Mouse (Mus musculus) liver, embryonic 12.5 days (tissue): Measurements from ENCODE around the gene Tceanc2. TPM values are rescaled to one million over a fixed set of nuclear protein-coding genes. Genes with fewer than 3 reads are reported as not detected.

Source experiments
- ATAC-seq: fragments of 200-750 bp; cut with Nextera tagmentation; 2 replicates; pipeline ENCODE4 v1.8.0; 2017; ENCODE audit warnings: moderate number of reproducible peaks, mild to moderate bottlenecking, moderate library complexity
- H3K27ac ChIP-seq: fragments of 300-500 bp; sonication (generic); 2 replicates; pipeline ENCODE4 v1.5.1; 2016; ENCODE audit warnings: mild to moderate bottlenecking
- H3K27me3 ChIP-seq: fragments of 300-500 bp; sonication (generic); replicated peaks from 2 replicates; pipeline ENCODE4 v1.6.1; 2016; ENCODE audit warnings: mild to moderate bottlenecking, moderate library complexity
- H3K36me3 ChIP-seq: fragments of 300-500 bp; sonication (generic); 2 replicates; pipeline ENCODE4 v1.6.1; 2016; ENCODE audit warnings: mild to moderate bottlenecking, moderate library complexity
- H3K4me1 ChIP-seq: fragments of 300-500 bp; sonication (generic); 2 replicates; pipeline ENCODE4 v1.6.1; 2016
- H3K4me2 ChIP-seq: fragments of 300-500 bp; sonication (generic); 2 replicates; pipeline ENCODE4 v1.6.1; 2016; ENCODE audit warnings: mild to moderate bottlenecking, moderate library complexity
- H3K4me3 ChIP-seq: fragments of 300-500 bp; sonication (generic); 2 replicates; pipeline ENCODE4 v1.5.1; 2016; ENCODE audit warnings: mild to moderate bottlenecking, moderate library complexity
- H3K9ac ChIP-seq: fragments of 300-500 bp; sonication (generic); 2 replicates; pipeline ENCODE4 v1.6.1; 2016; ENCODE audit warnings: mild to moderate bottlenecking, moderate library complexity
- H3K9me3 ChIP-seq: fragments of 300-500 bp; sonication (generic); replicated peaks from 2 replicates; pipeline ENCODE4 v1.6.1; 2016; ENCODE audit warnings: mild to moderate bottlenecking, moderate library complexity
- WGBS: fragments of 180-500 bp; shearing (Covaris S2); methylation state at CpG from one replicate; pipeline ENCODE4 v1.1.7; 2016; ENCODE audit not compliant: insufficient replicate concordance; 5-methylcytosine and 5-hydroxymethylcytosine counted together
- polyA plus RNA-seq: library from polyadenylated mRNA; unstranded; fragments of >200 nt; fragmentation: Nextera tagmentation; extraction: Ambion mirVana; gene quantifications from 2 replicates; pipeline ENCODE4 v1.2.1, GENCODE M21; 2016

Gene Tceanc2
- polyA plus RNA-seq, 1 experiment from 2014 or later = 11.8 TPM

DNA sequence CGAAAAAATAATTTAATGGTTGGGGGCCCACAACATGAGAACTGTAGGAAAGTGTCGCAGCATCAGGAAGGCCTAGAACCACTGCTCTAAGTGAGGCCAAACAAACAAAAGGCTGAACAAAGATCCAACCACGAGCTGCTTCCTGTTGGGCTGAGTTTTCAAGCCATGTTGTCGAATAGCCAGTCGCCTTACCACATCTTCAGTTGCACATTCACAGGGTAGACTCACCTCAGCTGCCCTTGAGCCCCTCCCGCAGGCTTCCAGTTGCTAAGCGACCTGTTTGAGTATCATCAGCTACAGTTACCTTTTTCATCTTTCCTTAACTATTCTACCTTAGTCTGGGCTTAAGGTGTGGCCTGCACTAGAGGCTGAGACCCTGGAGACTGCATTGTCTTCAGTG lies 24.1 kb upstream of the Tceanc2 start:
- H3K4me3 ChIP-seq = no peak overlapping the region
- no peak overlapping the region for H3K27ac ChIP-seq
- no peaks in the 10 kb centered on the region for H3K9me3 ChIP-seq
- no peak overlapping the region for H3K4me2 ChIP-seq
- no peaks in the 10 kb centered on the region for H3K27me3 ChIP-seq
- H3K36me3 ChIP-seq = peaks cover 97% of the 10 kb centered on the region
- 0 out of 2 replicates have a peak, but pooled peaks cover 5% of the 10 kb centered on the region for H3K4me1 ChIP-seq
- WGBS = 70% methylated on average over 7 of the region's 7 CpGs
- no peak overlapping the region for H3K9ac ChIP-seq
- no peak for ATAC-seq

DNA sequence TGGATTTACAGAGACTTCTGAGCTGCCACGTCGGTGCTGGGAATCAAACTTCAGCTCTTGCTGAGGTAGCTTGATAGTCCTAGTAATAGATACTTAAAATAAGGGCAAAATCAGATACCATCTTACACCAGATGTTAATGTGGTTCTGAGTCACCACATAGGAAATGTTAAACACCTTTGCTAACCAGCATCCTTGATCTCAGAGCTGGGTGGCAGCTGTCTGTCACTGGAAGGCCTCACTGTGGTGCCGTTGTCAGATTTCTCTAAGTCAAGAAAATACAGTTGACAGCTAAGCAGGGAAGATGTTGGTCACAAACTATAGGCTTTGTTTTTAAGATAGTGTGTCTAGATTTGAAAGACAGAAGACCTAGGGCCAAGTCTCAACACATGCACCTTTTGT lies 22.9 kb upstream of the Tceanc2 start:
- Histone ChIP-seq H3K27ac (no peak overlapping the region), H3K27me3 (no peaks in the 10 kb centered on the region), H3K4me3 (no peak overlapping the region), H3K4me2 (no peak overlapping the region), H3K36me3 (peaks cover 98% of the 10 kb centered on the region), H3K4me1 (0 out of 2 replicates have a peak, but pooled peaks cover 5% of the 10 kb centered on the region), H3K9me3 (no peaks in the 10 kb centered on the region), H3K9ac (no peak overlapping the region)
- 80% methylated on average over 3 of the region's 3 CpGs for WGBS
- no peak for ATAC-seq

DNA sequence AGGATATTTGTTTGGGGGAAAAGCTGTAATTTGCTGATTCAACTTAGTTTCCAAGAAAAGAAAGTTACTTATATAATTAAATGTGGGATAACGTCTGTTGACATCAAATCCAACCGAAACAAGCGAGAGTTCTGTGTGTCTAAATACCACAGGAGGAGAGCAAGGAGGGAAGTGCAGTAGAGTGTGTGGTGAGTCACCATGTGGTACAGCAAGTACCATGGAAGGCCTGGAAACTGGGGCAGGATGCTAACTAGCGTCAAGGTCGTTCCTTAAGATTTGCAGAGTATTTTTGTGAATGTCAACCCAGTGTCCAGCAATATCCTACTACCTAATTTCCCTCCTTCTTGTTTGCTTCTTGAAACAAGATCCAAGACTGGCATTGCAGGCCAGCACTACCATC lies 19.2 kb upstream of the Tceanc2 start:
- WGBS = 86% methylated on average over 5 of the region's 5 CpGs
- Histone ChIP-seq H3K4me3 (no peak overlapping the region), H3K4me1 (0 out of 2 replicates have a peak, but pooled peaks cover under 1% of the 10 kb centered on the region), H3K27me3 (no peaks in the 10 kb centered on the region), H3K4me2 (no peak overlapping the region), H3K9ac (no peak overlapping the region), H3K9me3 (no peaks in the 10 kb centered on the region), H3K36me3 (peaks cover 96% of the 10 kb centered on the region), H3K27ac (no peak overlapping the region)
- no peak for ATAC-seq

GRCm38 (mm10) chr4:107196454-107196853 lies 17.5 kb upstream of the Tceanc2 start:
- Histone ChIP-seq H3K4me2 (no peak overlapping the region), H3K4me1 (no peaks in the 10 kb centered on the region), H3K36me3 (peaks cover 94% of the 10 kb centered on the region), H3K27me3 (no peaks in the 10 kb centered on the region), H3K27ac (no peak overlapping the region), H3K9me3 (no peaks in the 10 kb centered on the region), H3K4me3 (no peak overlapping the region), H3K9ac (no peak overlapping the region)
- no peak for ATAC-seq
- 88% methylated on average over 2 of the region's 2 CpGs for WGBS

DNA sequence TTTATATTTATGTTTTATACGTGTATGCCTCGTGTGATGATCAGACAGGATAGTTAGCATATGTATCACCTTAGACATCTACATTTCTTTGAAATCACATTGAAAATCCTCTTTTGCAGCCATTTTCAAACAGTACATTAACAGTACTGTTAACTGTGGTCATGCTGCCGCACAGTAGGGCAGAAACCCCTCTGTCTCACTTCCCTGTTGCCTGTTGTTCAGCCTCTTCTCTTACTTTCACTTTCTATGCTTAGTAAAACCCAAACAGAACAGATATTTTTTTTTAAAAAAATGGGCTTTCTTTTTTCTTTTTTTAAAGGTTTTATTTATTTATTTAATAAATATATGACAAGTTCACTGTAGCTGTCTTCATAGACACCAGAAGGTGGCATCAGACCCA lies 14.9 kb upstream of the Tceanc2 start:
- Histone ChIP-seq H3K4me1 (no peaks in the 10 kb centered on the region), H3K4me2 (no peak overlapping the region), H3K9me3 (no peaks in the 10 kb centered on the region), H3K27me3 (no peaks in the 10 kb centered on the region), H3K4me3 (no peak overlapping the region), H3K36me3 (peaks cover 90% of the 10 kb centered on the region), H3K27ac (no peak overlapping the region), H3K9ac (no peak overlapping the region)
- no peak for ATAC-seq
- 86% methylated on average over 3 of the region's 3 CpGs for whole genome bisulfite sequencing

- H3K27me3 ChIP-seq = no peaks in the 10 kb centered on the region
- WGBS = 86% methylated on average over 3 of the region's 3 CpGs
- H3K4me3 ChIP-seq = no peak overlapping the region
- H3K4me2 ChIP-seq = no peak overlapping the region
- no peak for ATAC-seq
- H3K4me1 ChIP-seq = peaks cover 32% of the 10 kb centered on the region
- H3K36me3 ChIP-seq = peaks cover 51% of the 10 kb centered on the region
- no peak overlapping the region for H3K9ac ChIP-seq
- no peaks in the 10 kb centered on the region for H3K9me3 ChIP-seq
- H3K27ac ChIP-seq = no peak overlapping the region
These were observed 6.8 kb upstream of the Tceanc2 start for GRCm38 (mm10) chr4:107185703-107186102.

DNA sequence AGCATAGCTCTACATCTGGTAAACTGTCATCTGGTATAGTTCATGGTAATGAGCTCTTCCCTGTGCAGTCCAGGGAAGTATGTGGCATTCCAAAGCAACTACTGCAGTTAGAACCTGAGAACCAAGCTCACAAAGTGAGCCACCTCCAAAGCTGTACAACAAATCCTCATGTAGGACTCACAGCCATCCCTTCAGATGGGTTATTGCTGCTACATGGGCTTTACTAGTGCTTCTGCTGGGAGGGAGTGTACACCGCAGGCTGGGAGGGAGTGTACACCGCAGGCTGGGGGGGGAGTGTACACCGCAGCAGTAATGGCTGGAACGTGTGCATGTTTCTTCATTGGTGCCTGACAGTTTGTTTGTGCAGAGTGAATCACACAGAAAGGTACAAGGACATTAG lies 4.3 kb upstream of the Tceanc2 start:
- no peaks in the 10 kb centered on the region for H3K9me3 ChIP-seq
- WGBS = 65% methylated on average over 4 of the region's 4 CpGs
- no peaks in the 10 kb centered on the region for H3K27me3 ChIP-seq
- H3K4me2 ChIP-seq = peak overlapping the region; percentile 28
- peaks cover 29% of the 10 kb centered on the region for H3K36me3 ChIP-seq
- peak overlapping the region; percentile 17; the same call in 1 of the 2 replicates for H3K9ac ChIP-seq
- no peak for ATAC-seq
- H3K4me3 ChIP-seq = no peak overlapping the region
- peak overlapping the region; percentile 78 for H3K27ac ChIP-seq
- peaks cover 43% of the 10 kb centered on the region for H3K4me1 ChIP-seq

DNA sequence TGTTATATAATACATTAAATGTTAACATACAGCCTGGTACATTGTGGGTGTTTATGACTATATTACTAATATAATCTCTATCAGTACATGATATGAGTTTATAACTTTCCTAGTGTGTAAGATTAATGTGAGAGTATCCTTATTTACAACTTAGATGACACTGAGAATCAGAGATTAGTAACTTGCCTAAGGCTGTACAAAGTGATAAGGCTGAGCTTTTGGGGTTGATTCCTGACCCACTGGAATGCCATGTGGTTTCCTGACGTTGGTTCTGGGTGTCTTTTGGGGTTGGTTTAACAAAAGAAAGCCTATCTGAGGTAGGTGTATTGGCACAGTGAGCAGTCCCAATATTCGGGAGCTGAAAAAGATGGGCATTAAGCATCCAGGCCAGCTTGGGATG lies 3.9 kb upstream of the Tceanc2 start:
- Histone ChIP-seq H3K27ac (peak overlapping the region; percentile 78), H3K36me3 (peaks cover 25% of the 10 kb centered on the region), H3K9me3 (no peaks in the 10 kb centered on the region), H3K4me3 (no peak overlapping the region), H3K27me3 (no peaks in the 10 kb centered on the region), H3K4me1 (peaks cover 43% of the 10 kb centered on the region), H3K4me2 (peak overlapping the region; percentile 28), H3K9ac (no peak overlapping the region; the same call in 1 of the 2 replicates)
- no peak for ATAC-seq
- 30% methylated on average over 2 of the region's 2 CpGs for WGBS

DNA sequence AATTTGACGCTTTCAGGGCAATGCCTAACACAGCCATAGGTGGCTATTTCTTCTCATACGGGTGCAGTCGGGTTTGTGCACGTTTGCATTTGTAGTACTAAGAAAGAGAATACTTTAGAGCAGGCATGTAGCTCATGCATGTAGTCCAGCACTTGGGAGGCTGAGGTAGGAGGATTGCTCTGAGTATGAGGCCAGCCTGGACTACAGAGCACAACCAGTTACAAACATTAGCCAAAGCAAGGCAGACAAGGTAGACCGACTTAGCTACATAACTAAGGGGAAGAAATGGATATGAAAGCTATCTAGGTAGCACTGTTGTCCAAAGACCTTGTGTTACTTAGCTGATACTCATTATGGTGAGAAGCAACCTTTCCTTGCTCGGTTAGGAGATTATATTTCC lies 3.0 kb upstream of the Tceanc2 start:
- no peaks in the 10 kb centered on the region for H3K9me3 ChIP-seq
- peak overlapping the region; percentile 45; the same call in 1 of the 2 replicates for H3K27ac ChIP-seq
- peak overlapping the region; percentile 18; the same call in 1 of the 2 replicates for H3K9ac ChIP-seq
- no peak for ATAC-seq
- H3K36me3 ChIP-seq = peaks cover 18% of the 10 kb centered on the region
- H3K4me3 ChIP-seq = no peak overlapping the region
- peaks cover 51% of the 10 kb centered on the region for H3K4me1 ChIP-seq
- peak overlapping the region; percentile 33 for H3K4me2 ChIP-seq
- H3K27me3 ChIP-seq = no peaks in the 10 kb centered on the region
- WGBS = 62% methylated on average over 6 of the region's 6 CpGs

GRCm38 (mm10) chr4:107180746-107181145 lies 1.8 kb upstream of the Tceanc2 start:
- Histone ChIP-seq H3K9ac (no peak overlapping the region; the same call in 1 of the 2 replicates), H3K4me3 (peak overlapping the region; percentile 97), H3K36me3 (peaks cover 17% of the 10 kb centered on the region), H3K4me2 (peak overlapping the region; percentile 83), H3K9me3 (no peaks in the 10 kb centered on the region), H3K4me1 (peaks cover 57% of the 10 kb centered on the region), H3K27me3 (no peaks in the 10 kb centered on the region), H3K27ac (0 out of 2 replicates have a peak overlapping the region, but pooled peaks have one; percentile 40)
- no peak for ATAC-seq

DNA sequence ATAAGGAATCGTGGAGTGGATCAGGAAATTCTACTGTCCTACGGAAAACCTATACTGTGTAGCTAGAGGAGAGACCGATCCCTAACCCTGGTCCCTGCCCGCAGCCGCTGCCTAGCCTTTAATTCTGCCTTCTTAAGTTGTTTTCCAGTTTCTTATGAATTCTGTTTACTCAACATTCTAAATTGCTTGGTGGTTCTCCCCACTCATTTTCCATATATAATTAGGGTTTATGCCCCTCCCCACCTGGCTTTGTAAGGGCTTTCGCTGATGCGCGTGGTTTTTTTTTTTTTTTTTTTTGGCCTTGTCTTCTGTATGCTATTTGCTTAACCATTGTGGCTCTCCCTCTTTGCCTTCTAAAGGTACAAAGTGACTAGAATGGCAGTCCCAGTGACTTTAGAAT lies 645 bp upstream of the Tceanc2 start:
- H3K36me3 ChIP-seq = peaks cover 24% of the 10 kb centered on the region
- peak overlapping the region; percentile 96 for H3K9ac ChIP-seq

DNA sequence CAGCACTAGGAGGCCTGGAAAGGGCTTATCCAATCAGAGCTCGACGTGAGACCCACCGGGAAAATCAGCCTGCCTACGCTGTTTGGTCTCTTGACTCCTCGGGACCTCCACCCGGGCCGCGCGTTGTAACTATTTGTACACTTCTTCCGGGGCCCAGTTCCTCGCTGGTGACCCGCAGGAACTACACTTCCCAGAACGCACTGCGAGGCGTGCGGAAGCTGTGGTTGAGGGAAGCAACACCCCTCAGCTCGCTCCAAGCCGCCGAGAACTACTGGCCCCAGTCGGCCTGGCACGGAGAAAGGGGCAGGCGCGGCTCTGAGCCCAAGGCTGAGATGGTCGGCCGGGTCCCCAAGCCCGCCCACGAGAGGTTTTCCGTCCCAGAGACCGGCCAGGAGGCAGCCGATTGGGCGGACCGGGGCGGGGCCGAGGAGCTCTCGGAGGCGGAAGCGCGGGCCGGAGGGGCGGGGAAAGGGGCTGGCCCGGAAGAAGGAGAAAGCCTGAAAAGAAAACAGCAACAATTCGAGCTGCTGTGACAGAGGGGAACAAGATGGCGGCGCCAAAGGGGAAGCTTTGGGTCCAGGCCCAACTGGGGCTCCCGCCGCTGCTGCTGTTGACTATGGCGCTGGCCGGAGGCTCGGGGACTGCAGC lies 610 bp downstream of the Tceanc2 start, which contains the start of gene Tmem59:
Gene Tmem59, plus strand, starts transcription at position 218 of the 648 bp plus-strand sequence.
- peaks cover 55% of the 10 kb centered on the region for H3K4me1 ChIP-seq
- peak; percentile 90 for ATAC-seq
- peak within 1 kb of the TSS; percentile 96 for H3K9ac ChIP-seq
- peak within 1 kb of the TSS; percentile 97 for H3K4me3 ChIP-seq
- peaks cover 35% of the 10 kb centered on the region for H3K36me3 ChIP-seq
- peak within 1 kb of the TSS; percentile 83 for H3K4me2 ChIP-seq
- no peaks in the 10 kb centered on the region for H3K9me3 ChIP-seq
- WGBS = under 1% methylated on average over 49 of the region's 49 CpGs
- H3K27ac ChIP-seq = peak within 1 kb of the TSS; percentile 97
- H3K27me3 ChIP-seq = no peaks in the 10 kb centered on the region

More for the DNA sequence above, 645 bp upstream of the Tceanc2 start:
- H3K4me3 ChIP-seq = peak overlapping the region; percentile 97
- peak overlapping the region; percentile 97 for H3K27ac ChIP-seq
- H3K27me3 ChIP-seq = no peaks in the 10 kb centered on the region
- H3K4me1 ChIP-seq = peaks cover 61% of the 10 kb centered on the region
- 2% methylated on average over 8 of the region's 8 CpGs for WGBS
- no peaks in the 10 kb centered on the region for H3K9me3 ChIP-seq
- H3K4me2 ChIP-seq = peak overlapping the region; percentile 83
- no peak for ATAC-seq
